Comparison of ENCODE assay signal across 8 mouse cellular contexts in the genomic region with DNA sequence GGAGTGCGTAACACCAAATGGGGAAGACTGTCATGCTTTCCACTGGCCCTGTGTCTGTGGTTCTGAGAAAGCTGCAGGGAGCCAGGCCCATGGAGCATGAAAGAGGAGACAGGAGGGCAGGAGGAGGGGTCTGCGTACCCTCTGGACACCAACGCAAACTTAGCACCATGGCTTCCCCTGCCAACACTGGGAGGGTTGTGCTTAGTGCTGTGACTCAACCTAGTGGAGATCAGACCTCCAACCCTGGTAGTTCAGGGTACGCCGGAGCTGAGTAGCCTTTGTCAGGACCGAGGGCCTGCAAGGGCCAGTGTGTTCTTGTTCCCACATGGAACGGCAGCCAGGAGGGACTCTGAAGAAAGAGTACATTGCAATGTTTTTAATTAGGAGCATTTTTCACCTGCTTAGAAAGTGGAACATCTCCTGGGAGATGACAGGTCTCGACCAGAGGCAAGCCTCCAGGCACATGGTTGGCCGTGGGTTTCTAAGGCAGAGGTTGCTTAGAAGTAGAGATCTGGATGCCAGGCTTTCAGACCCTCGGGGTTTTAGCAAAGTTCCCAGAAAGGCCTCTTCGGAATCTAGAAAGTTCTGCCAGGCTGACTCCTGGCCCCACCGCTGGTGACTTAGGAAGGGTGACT.
DNase-seq lines count a peak whose midpoint lies in the region; ATAC-seq and TF ChIP-seq lines count a peak whose summit lies in the region.

No protein-coding gene starts in this region.

- H3K27ac ChIP-seq in kidney, adult 2 months (ENCODE audit: insufficient read depth, low read depth, low read length): peak overlapping the region; percentile 96
- peak overlapping the region; percentile 99 for H3K27ac ChIP-seq in embryonic facial prominence, embryonic 14.5 days (replicated peaks; ENCODE audit: low read depth, low read length)
- peak overlapping the region; percentile 99 for H3K27ac ChIP-seq in neural tube, embryonic 13.5 days (replicated peaks)

- no peaks in the 10 kb centered on the region for H3K36me3 ChIP-seq in kidney, adult 2 months (ENCODE audit: control insufficient read depth, insufficient read depth, low read length)
- no peaks in the 10 kb centered on the region for H3K36me3 ChIP-seq in G1E (replicated peaks)
- H3K36me3 ChIP-seq in embryonic facial prominence, embryonic 14.5 days (ENCODE audit: control insufficient read depth, insufficient read depth, low read length): no peaks in the 10 kb centered on the region
- no peaks in the 10 kb centered on the region for H3K36me3 ChIP-seq in neural tube, embryonic 13.5 days

- TF ChIP-seq POLR2A in kidney, adult 2 months (IDR thresholded peaks at IDR 0.05; ENCODE audit: low read depth, low read length): no peak

- H3K4me1 ChIP-seq in kidney, adult 2 months (ENCODE audit: control insufficient read depth, insufficient read depth, low read length): peaks cover 49% of the 10 kb centered on the region
- H3K4me1 ChIP-seq in G1E (ENCODE audit: insufficient read depth, low read depth, low read length): peaks cover 77% of the 10 kb centered on the region
- peaks cover 70% of the 10 kb centered on the region for H3K4me1 ChIP-seq in embryonic facial prominence, embryonic 14.5 days (ENCODE audit: control insufficient read depth, insufficient read depth, low read length)
- H3K4me1 ChIP-seq in neural tube, embryonic 13.5 days (replicated peaks): peaks cover 80% of the 10 kb centered on the region

- H3K4me3 ChIP-seq in kidney, adult 2 months (ENCODE audit: insufficient read depth, low read depth, low read length): no peak overlapping the region
- H3K4me3 ChIP-seq in G1E (ENCODE audit: low read depth, low read length): peak overlapping the region; percentile 63; the same call in 1 of the 2 replicates
- 0 out of 2 replicates have a peak overlapping the region, but pooled peaks have one; percentile 8 for H3K4me3 ChIP-seq in embryonic facial prominence, embryonic 14.5 days (ENCODE audit: low read depth, low read length)
- no peak overlapping the region for H3K4me3 ChIP-seq in neural tube, embryonic 13.5 days

- 24% methylated on average over 12 of the region's 12 CpGs for WGBS in kidney, adult 2 months
- WGBS in embryonic facial prominence, embryonic 14.5 days: 29% methylated on average over 12 of the region's 12 CpGs
- 43% methylated on average over 12 of the region's 12 CpGs for WGBS in neural tube, embryonic 13.5 days

- no peak for DNase-seq in kidney, adult 2 months
- no peak for DNase-seq in kidney, adult 11 months
- no peak for DNase-seq in G1E (ENCODE audit: low spot score)
- DNase-seq in embryonic facial prominence, embryonic 14.5 days (ENCODE audit: low spot score): no peak
- DNase-seq in kidney, postnatal 25 days: peak; percentile 40 to 74
- no peak for DNase-seq in retina, embryonic 14.5 days (ENCODE audit: low spot score)
- no peak for DNase-seq in ovary, postnatal 14 days (ENCODE audit: low spot score)

- H3K27me3 ChIP-seq in kidney, adult 2 months (replicated peaks; ENCODE audit: control insufficient read depth, insufficient read depth, low read length): no peaks in the 10 kb centered on the region
- H3K27me3 ChIP-seq in G1E (ENCODE audit: insufficient read depth, low read length): no peaks in the 10 kb centered on the region
- H3K27me3 ChIP-seq in embryonic facial prominence, embryonic 14.5 days (replicated peaks; ENCODE audit: control insufficient read depth, insufficient read depth, low read length): no peaks in the 10 kb centered on the region
- H3K27me3 ChIP-seq in neural tube, embryonic 13.5 days: no peaks in the 10 kb centered on the region

- TF ChIP-seq CTCF in kidney, adult 2 months (conservative IDR thresholded peaks at IDR 0.05; ENCODE audit: insufficient read depth, insufficient read length, low read depth, low read length): no peak
- no peak for TF ChIP-seq CTCF in G1E (IDR thresholded peaks at IDR 0.05; ENCODE audit: low read depth, low read length)

- H3K4me2 ChIP-seq in embryonic facial prominence, embryonic 14.5 days (ENCODE audit: low read depth, low read length): peak overlapping the region; percentile 49
- H3K4me2 ChIP-seq in neural tube, embryonic 13.5 days: peak overlapping the region; percentile 39

- H3K9me3 ChIP-seq in G1E (replicated peaks): no peaks in the 10 kb centered on the region
- H3K9me3 ChIP-seq in embryonic facial prominence, embryonic 14.5 days (ENCODE audit: control insufficient read depth, low read length): no peaks in the 10 kb centered on the region
- no peaks in the 10 kb centered on the region for H3K9me3 ChIP-seq in neural tube, embryonic 13.5 days

- ATAC-seq in G1E (ENCODE audit: extremely low read depth, insufficient number of reproducible peaks, low FRiP score, poor library complexity, severe bottlenecking): peak; percentile 2; the same call in 1 of the 2 replicates
- no peak for ATAC-seq in embryonic facial prominence, embryonic 14.5 days (ENCODE audit: low read depth)
- ATAC-seq in neural tube, embryonic 13.5 days (ENCODE audit: low read depth): peak; percentile 15

- peak overlapping the region; percentile 26 for H3K9ac ChIP-seq in embryonic facial prominence, embryonic 14.5 days (ENCODE audit: low read depth, low read length)
- peak overlapping the region; percentile 64 for H3K9ac ChIP-seq in neural tube, embryonic 13.5 days

Comparison
In these comparisons a context has a peak if more than half of its experiments do, and no peak if none do; other contexts are left out.
1. DNase-seq: peak in kidney, postnatal 25 days (2 of 2); none in kidney, adult 2 months (single experiment), kidney, adult 11 months (single experiment), G1E (single experiment), embryonic facial prominence, embryonic 14.5 days (single experiment), retina, embryonic 14.5 days (single experiment) and ovary, postnatal 14 days (single experiment).
2. H3K4me3 ChIP-seq: peak in G1E (single experiment) and embryonic facial prominence, embryonic 14.5 days (single experiment); none in kidney, adult 2 months (single experiment) and neural tube, embryonic 13.5 days (single experiment).
3. Peak in every context shown above with its lines, with median percentiles within 50 percentile points of each other: H3K27ac ChIP-seq.